Mouse (Mus musculus): ENCODE results near the gene Abtb2.

- no peak for TF ChIP-seq POLR2A (IDR thresholded peaks at IDR 0.05; ENCODE audit: extremely low read depth, insufficient read depth, low read length)
- no peak for TF ChIP-seq CTCF (IDR thresholded peaks at IDR 0.05; ENCODE audit: extremely low read depth, insufficient read depth, low read length)
These were observed 34.2 kb downstream of the Abtb2 start for GRCm38 (mm10) chr2:103600165-103600891.

All from cortical plate, adult 2 months (tissue).